Mouse (Mus musculus): ENCODE measurements around the gene Psma3. TPM values are rescaled to one million over a fixed set of nuclear protein-coding genes. Genes with fewer than 3 reads are reported as not detected.

Gene Psma3
- polyA plus RNA-seq, 1 experiment from 2014 or later = 652 TPM

DNA sequence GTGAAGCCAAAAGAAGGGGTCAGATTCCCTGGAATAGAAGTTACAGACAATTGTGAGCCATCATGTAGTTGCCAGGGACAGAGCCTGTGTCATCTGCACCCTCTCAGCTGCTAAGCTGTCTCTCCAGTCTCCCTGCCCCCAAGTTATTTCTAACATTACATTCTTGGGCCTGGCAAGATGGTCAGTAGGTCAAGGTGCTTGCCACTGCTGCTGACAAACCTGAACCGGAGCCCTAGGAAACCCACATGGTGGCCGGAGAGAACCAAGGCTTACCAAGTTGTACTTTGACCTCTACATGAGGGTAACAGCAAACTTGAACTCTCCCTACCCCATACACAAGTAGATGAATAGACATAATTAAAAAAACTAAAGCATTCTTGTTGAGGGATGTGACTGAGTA lies 70.1 kb downstream of the Psma3 start:
- Histone ChIP-seq H3K27me3 (ENCODE audit: control insufficient read depth, insufficient read depth, low read length) (no peaks in the 10 kb centered on the region), H3K9ac (ENCODE audit: low read length) (no peak overlapping the region), H3K4me3 (ENCODE audit: low read depth, low read length) (no peak overlapping the region), H3K9me3 (ENCODE audit: control insufficient read depth, low read length) (no peaks in the 10 kb centered on the region), H3K36me3 (ENCODE audit: control insufficient read depth, insufficient read depth, low read length) (peaks cover 6% of the 10 kb centered on the region; the same call in 1 of the 2 replicates), H3K4me2 (ENCODE audit: low read depth, severe bottlenecking) (no peak overlapping the region), H3K4me1 (ENCODE audit: control insufficient read depth, insufficient read depth, low read length) (no peaks in the 10 kb centered on the region), H3K27ac (replicated peaks; ENCODE audit: low read depth, low read length) (no peak overlapping the region)
- ATAC-seq (ENCODE audit: insufficient number of reproducible peaks, low FRiP score, low TSS enrichment, low read depth) = no peak
- 93% methylated on average over 2 of the region's 2 CpGs for whole genome bisulfite sequencing
- DNase-seq (ENCODE audit: low spot score) = no peak

Other genes starting within 250 kb of the Psma3 start
- 58.5 and 62.1 TPM in 2 replicates for gene Frmd6, start 149.1 kb upstream of the Psma3 start, polyA plus RNA-seq (2014; fragmentation: Nextera tagmentation; extraction: Ambion mirVana)
- gene Actr10, start 36.8 kb upstream of the Psma3 start, polyA plus RNA-seq (2014; fragmentation: Nextera tagmentation; extraction: Ambion mirVana) = 266 and 287 TPM in 2 replicates
- gene Arid4a, start 41.4 kb downstream of the Psma3 start, polyA plus RNA-seq (2014; fragmentation: Nextera tagmentation; extraction: Ambion mirVana) = 37.4 and 39.4 TPM in 2 replicates
- gene Tomm20l, start 136.8 kb downstream of the Psma3 start, polyA plus RNA-seq (2014; fragmentation: Nextera tagmentation; extraction: Ambion mirVana) = 0.29 TPM in 1 of 2 replicates, not detected in the other
- gene Timm9, start 162.1 kb downstream of the Psma3 start, polyA plus RNA-seq (2014; fragmentation: Nextera tagmentation; extraction: Ambion mirVana) = 72.7 and 75.1 TPM in 2 replicates
- gene 2700049A03Rik, start 162.2 kb downstream of the Psma3 start, polyA plus RNA-seq (2014; fragmentation: Nextera tagmentation; extraction: Ambion mirVana) = 23.5 and 23.6 TPM in 2 replicates

All from limb, embryonic 11.5 days (tissue).